Mouse (Mus musculus) kidney, embryonic 16.5 days (tissue): ENCODE results near the gene Sdcbp2. TPM values are rescaled to one million over a fixed set of nuclear protein-coding genes. Genes with fewer than 3 reads are reported as not detected.

Source experiments
- ATAC-seq: fragments of 200-750 bp; cut with Nextera tagmentation; 2 replicates; pipeline ENCODE4 v1.8.0; 2017; ENCODE audit warnings: moderate TSS enrichment; ENCODE audit not compliant: low FRiP score, low TSS enrichment
- H3K27ac ChIP-seq: fragments of 300-500 bp; sonication (generic); 2 replicates; pipeline ENCODE4 v1.5.1; 2014; ENCODE audit warnings: low read length
- H3K27me3 ChIP-seq: fragments of 300-500 bp; sonication (generic); 2 replicates; pipeline ENCODE4 v1.6.1; 2014; ENCODE audit warnings: low read length, control low read depth, mixed read lengths; ENCODE audit not compliant: insufficient read depth
- H3K36me3 ChIP-seq: fragments of 300-500 bp; sonication (generic); 2 replicates; pipeline ENCODE4 v1.6.1; 2014; ENCODE audit warnings: low read length, control low read depth, mixed read lengths; ENCODE audit not compliant: insufficient read depth
- H3K4me1 ChIP-seq: fragments of 300-500 bp; sonication (generic); 2 replicates; pipeline ENCODE4 v1.6.1; 2014; ENCODE audit warnings: low read length, control low read depth, mixed read lengths; ENCODE audit not compliant: insufficient read depth
- H3K4me2 ChIP-seq: fragments of 300-500 bp; sonication (generic); replicated peaks from 2 replicates; pipeline ENCODE4 v1.6.1; 2014; ENCODE audit warnings: low read depth, low read length
- H3K4me3 ChIP-seq: fragments of 300-500 bp; sonication (generic); 2 replicates; pipeline ENCODE4 v1.5.1; 2014; ENCODE audit warnings: mild to moderate bottlenecking, low read length
- H3K9ac ChIP-seq: fragments of 300-500 bp; sonication (generic); replicated peaks from 2 replicates; pipeline ENCODE4 v1.6.1; 2014; ENCODE audit warnings: low read length
- H3K9me3 ChIP-seq: fragments of 300-500 bp; sonication (generic); 2 replicates; pipeline ENCODE4 v1.6.1; 2016; ENCODE audit warnings: low read length, control low read depth
- WGBS: fragments of 180-500 bp; shearing (Covaris S2); extraction: QIAGEN DNeasy Blood & Tissue Kit; methylation state at CpG from one replicate; pipeline ENCODE4 v1.1.7; 2014; 5-methylcytosine and 5-hydroxymethylcytosine counted together
- polyA plus RNA-seq: library from polyadenylated mRNA; unstranded; fragments of >200 nt; fragmentation: Nextera tagmentation; extraction: Ambion mirVana; gene quantifications from 2 replicates; pipeline ENCODE4 v1.2.1, GENCODE M21; 2015

Gene Sdcbp2
- polyA plus RNA-seq, result 1.7 and 2.4 TPM in 2 replicates

GRCm38 (mm10) chr2:151571873-151572700 lies at the start of gene Sdcbp2:
TSS of gene Sdcbp2 (plus strand) at chr2:151572622.
- Histone ChIP-seq H3K9me3 (no peaks in the 10 kb centered on the region), H3K36me3 (no peaks in the 10 kb centered on the region), H3K27me3 (no peaks in the 10 kb centered on the region), H3K9ac (no peak within 1 kb of the TSS), H3K27ac (0 out of 2 replicates have a peak within 1 kb of the TSS, but pooled peaks have one; percentile 14), H3K4me1 (peaks cover 17% of the 10 kb centered on the region), H3K4me2 (no peak within 1 kb of the TSS), H3K4me3 (no peak within 1 kb of the TSS)
- WGBS, result 73% methylated on average over 17 of the region's 17 CpGs
- 0 out of 2 replicates have a peak, but pooled peaks have one; percentile 12 for ATAC-seq

GRCm38 (mm10) chr2:151524324-151525041 lies 47.9 kb upstream of the Sdcbp2 start:
- Histone ChIP-seq H3K4me1 (no peaks in the 10 kb centered on the region), H3K9me3 (no peaks in the 10 kb centered on the region), H3K27me3 (no peaks in the 10 kb centered on the region), H3K36me3 (peaks cover 10% of the 10 kb centered on the region), H3K4me2 (no peak overlapping the region), H3K4me3 (no peak overlapping the region), H3K27ac (no peak overlapping the region), H3K9ac (no peak overlapping the region)
- no peak for ATAC-seq
- WGBS, result 48% methylated on average over 4 of the region's 4 CpGs

GRCm38 (mm10) chr2:151525520-151525919 lies 46.9 kb upstream of the Sdcbp2 start:
- H3K4me2 ChIP-seq, result no peak overlapping the region
- no peak for ATAC-seq
- H3K36me3 ChIP-seq, result peaks cover 7% of the 10 kb centered on the region
- no peak overlapping the region for H3K4me3 ChIP-seq
- no peaks in the 10 kb centered on the region for H3K9me3 ChIP-seq
- H3K4me1 ChIP-seq, result no peaks in the 10 kb centered on the region
- H3K27me3 ChIP-seq, result no peaks in the 10 kb centered on the region
- H3K9ac ChIP-seq, result no peak overlapping the region
- 76% methylated on average over 2 of the region's 2 CpGs for WGBS
- H3K27ac ChIP-seq, result no peak overlapping the region

- Histone ChIP-seq H3K4me3 (no peak overlapping the region), H3K9me3 (no peaks in the 10 kb centered on the region), H3K9ac (no peak overlapping the region), H3K4me2 (no peak overlapping the region), H3K27me3 (no peaks in the 10 kb centered on the region), H3K4me1 (no peaks in the 10 kb centered on the region), H3K27ac (no peak overlapping the region), H3K36me3 (no peaks in the 10 kb centered on the region)
- 75% methylated on average over 1 of the region's 1 CpGs for WGBS
- ATAC-seq, result no peak
Observed at GRCm38 (mm10) chr2:151528066-151528465, 44.4 kb upstream of the Sdcbp2 start.

- Histone ChIP-seq H3K4me1 (no peaks in the 10 kb centered on the region), H3K36me3 (no peaks in the 10 kb centered on the region), H3K27me3 (no peaks in the 10 kb centered on the region), H3K4me2 (no peak overlapping the region), H3K4me3 (no peak overlapping the region), H3K27ac (no peak overlapping the region), H3K9ac (no peak overlapping the region), H3K9me3 (no peaks in the 10 kb centered on the region)
- no peak for ATAC-seq
Observed at GRCm38 (mm10) chr2:151529169-151529568, 43.3 kb upstream of the Sdcbp2 start.

- Histone ChIP-seq H3K9ac (no peak overlapping the region), H3K9me3 (no peaks in the 10 kb centered on the region), H3K27me3 (no peaks in the 10 kb centered on the region), H3K4me3 (no peak overlapping the region), H3K27ac (no peak overlapping the region), H3K36me3 (no peaks in the 10 kb centered on the region), H3K4me2 (no peak overlapping the region), H3K4me1 (no peaks in the 10 kb centered on the region)
- ATAC-seq, result 0 out of 2 replicates have a peak, but pooled peaks have one; percentile 29
- WGBS, result 53% methylated on average over 8 of the region's 8 CpGs
Observed at GRCm38 (mm10) chr2:151530378-151531230, 41.8 kb upstream of the Sdcbp2 start.

- WGBS, result 89% methylated on average over 6 of the region's 6 CpGs
- Histone ChIP-seq H3K4me2 (no peak overlapping the region), H3K27ac (no peak overlapping the region)
Observed at GRCm38 (mm10) chr2:151533632-151534031, 38.8 kb upstream of the Sdcbp2 start.

GRCm38 (mm10) chr2:151535961-151536617 lies 36.3 kb upstream of the Sdcbp2 start:
- Histone ChIP-seq H3K27me3 (no peaks in the 10 kb centered on the region), H3K4me1 (peaks cover 7% of the 10 kb centered on the region), H3K27ac (peak overlapping the region; percentile 88), H3K36me3 (no peaks in the 10 kb centered on the region), H3K4me3 (no peak overlapping the region), H3K9ac (no peak overlapping the region; the same call in 1 of the 2 replicates), H3K4me2 (peak overlapping the region; percentile 29; the same call in 1 of the 2 replicates), H3K9me3 (no peaks in the 10 kb centered on the region)
- WGBS, result 65% methylated on average over 1 of the region's 1 CpGs
- ATAC-seq, result peak; percentile 86

More at GRCm38 (mm10) chr2:151533632-151534031, 38.8 kb upstream of the Sdcbp2 start:
- H3K4me1 ChIP-seq, result peaks cover 7% of the 10 kb centered on the region
- no peaks in the 10 kb centered on the region for H3K9me3 ChIP-seq
- H3K9ac ChIP-seq, result no peak overlapping the region
- H3K27me3 ChIP-seq, result no peaks in the 10 kb centered on the region
- ATAC-seq, result no peak
- no peaks in the 10 kb centered on the region for H3K36me3 ChIP-seq
- no peak overlapping the region for H3K4me3 ChIP-seq

GRCm38 (mm10) chr2:151536618-151536974 lies 35.8 kb upstream of the Sdcbp2 start:
- peak overlapping the region; percentile 88 for H3K27ac ChIP-seq
- H3K9me3 ChIP-seq, result no peaks in the 10 kb centered on the region
- no peak overlapping the region; the same call in 1 of the 2 replicates for H3K9ac ChIP-seq
- no peak overlapping the region for H3K4me3 ChIP-seq
- peak; percentile 47; the same call in 1 of the 2 replicates for ATAC-seq
- H3K27me3 ChIP-seq, result no peaks in the 10 kb centered on the region
- 49% methylated on average over 5 of the region's 5 CpGs for WGBS
- H3K36me3 ChIP-seq, result no peaks in the 10 kb centered on the region
- H3K4me2 ChIP-seq, result 0 out of 2 replicates have a peak overlapping the region, but pooled peaks have one; percentile 29
- H3K4me1 ChIP-seq, result peaks cover 11% of the 10 kb centered on the region
